Mouse (Mus musculus) adrenal gland, adult 2 months (tissue): ENCODE measurements around the gene Map4. TPM values are rescaled to one million over a fixed set of nuclear protein-coding genes. Genes with fewer than 3 reads are reported as not detected.

Experiments used
- DNase-seq: peaks from one replicate; pipeline ENCODE4 v3.0.0; 2021
- microRNA-seq, 2 experiments: library from miRNA; unstranded; fragments of <30 nt; microRNA quantifications; one replicate each; pipeline ENCODE4 v1.2.0; 2021
- polyA plus RNA-seq: library from polyadenylated mRNA; depleted of rRNA; stranded (reverse); fragments of >200 nt; gene quantifications from 2 replicates; pipeline ENCODE4 v1.2.3, GENCODE M21; 2012; rRNA removed
- total RNA-seq, 2 experiments: library from RNA; stranded (reverse); gene quantifications; 2 replicates each; pipeline ENCODE4 v1.2.3; 2021

Gene Map4
- total and polyA plus RNA-seq, 3 experiments: 81.6 to 223 (median 82.5) TPM

GRCm38 (mm10) chr9:110131525-110132197 is 200.4 kb downstream of the Map4 start:
- DNase-seq: peak; percentile 100

GRCm38 (mm10) chr9:110132201-110132605 is 200.9 kb downstream of the Map4 start:
- no peak for DNase-seq

GRCm38 (mm10) chr9:110132921-110133320 is 201.7 kb downstream of the Map4 start:
- no peak for DNase-seq

Small RNA genes lying within 50 kb of the gene (microRNA-seq; reads per million reads assigned to microRNA genes)
- gene Mir7089: 0 reads per million in 2 experiments

Other genes starting within 250 kb of the Map4 start
- not detected for gene Fbxw18, start 228.8 kb upstream of the Map4 start, total RNA-seq
- not detected in 2 replicates for gene Fbxw18, start 228.8 kb upstream of the Map4 start, polyA plus RNA-seq
- gene Fbxw26, start 185.4 kb upstream of the Map4 start, total RNA-seq: not detected
- gene Fbxw26, start 185.4 kb upstream of the Map4 start, polyA plus RNA-seq: not detected in 2 replicates
- gene Fbxw27, start 140.8 kb upstream of the Map4 start, total RNA-seq: not detected
- gene Fbxw27, start 140.8 kb upstream of the Map4 start, polyA plus RNA-seq: not detected in 2 replicates
- gene Spink8, start 119.2 kb upstream of the Map4 start, total RNA-seq: 10 to 100 TPM; 15.2 to 33.6 TPM
- not detected in 2 replicates for gene Spink8, start 119.2 kb upstream of the Map4 start, polyA plus RNA-seq
- 10 to 100 TPM; 19.0 to 20.7 TPM for gene Nme6, start 98.7 kb upstream of the Map4 start, total RNA-seq
- 9.3 and 10.9 TPM in 2 replicates for gene Nme6, start 98.7 kb upstream of the Map4 start, polyA plus RNA-seq
- gene Camp, start 81.8 kb upstream of the Map4 start, total RNA-seq: under 1 TPM; 0.52 to 0.69 TPM
- gene Camp, start 81.8 kb upstream of the Map4 start, polyA plus RNA-seq: 0.71 TPM in 1 of 2 replicates, not detected in the other
- 10 to 100 TPM; 11.4 to 13.3 TPM for gene Cdc25a, start 55.9 kb upstream of the Map4 start, total RNA-seq
- gene Cdc25a, start 55.9 kb upstream of the Map4 start, polyA plus RNA-seq: 4.3 TPM in 2 replicates
- gene Smarcc1, start 186.2 kb downstream of the Map4 start, total RNA-seq: 10 to 100 TPM; 46.1 to 58.3 TPM
- gene Smarcc1, start 186.2 kb downstream of the Map4 start, polyA plus RNA-seq: 20.8 and 26.4 TPM in 2 replicates
- gene Dhx30, start 186.4 kb downstream of the Map4 start, total RNA-seq: 100 to 1,000 TPM in 1 of 2 experiments, 10 to 100 TPM in 1; 92.7 to 102 TPM
- gene Dhx30, start 186.4 kb downstream of the Map4 start, polyA plus RNA-seq: 52.9 and 68.1 TPM in 2 replicates